Mouse (Mus musculus): ENCODE results near the gene Tlnrd1. TPM values are rescaled to one million over a fixed set of nuclear protein-coding genes. Genes with fewer than 3 reads are reported as not detected.

The Tlnrd1 gene
- total RNA-seq (2023) = 10 to 100 TPM; 16.7 to 18.9 TPM

GRCm38 (mm10) chr7:83884021-83884658 lies at the start of gene Tlnrd1, which contains the start of gene Mesd:
Gene Tlnrd1 (minus strand): TSS chr7:83884305.
Gene Mesd (plus strand): TSS chr7:83884466.

Other genes with a start within 250 kb of the Tlnrd1 start
- gene Il16, start 138.6 kb downstream of the Tlnrd1 start, total RNA-seq (2023) = 100 to 1,000 TPM; 236 to 269 TPM
- gene Cfap161, start 89.4 kb downstream of the Tlnrd1 start, total RNA-seq (2023) = not detected
- gene Mesd, start 161 bp upstream of the Tlnrd1 start, total RNA-seq (2023) = 10 to 100 TPM; 20.6 to 29.4 TPM
- not detected for gene Cemip, start 202.2 kb upstream of the Tlnrd1 start, total RNA-seq (2023)

All from B cell, adult 67 days (primary cell).